Mouse (Mus musculus) urinary bladder, postnatal 4 days (tissue): ENCODE data around the gene Zdhhc18.
A peak's percentile ranks its signal among the peaks of the same experiment; 100 is the strongest.

Experiments
- DNase-seq, 2 experiments: peaks; one replicate each; pipeline ENCODE4 v3.0.0; 2021 to 2022; ENCODE audit warnings: low spot score in 2 of 2

The Zdhhc18 gene

GRCm38 (mm10) chr4:133604175-133604574 lies 45.8 kb downstream of the Zdhhc18 start:
- no peak for DNase-seq

DNA sequence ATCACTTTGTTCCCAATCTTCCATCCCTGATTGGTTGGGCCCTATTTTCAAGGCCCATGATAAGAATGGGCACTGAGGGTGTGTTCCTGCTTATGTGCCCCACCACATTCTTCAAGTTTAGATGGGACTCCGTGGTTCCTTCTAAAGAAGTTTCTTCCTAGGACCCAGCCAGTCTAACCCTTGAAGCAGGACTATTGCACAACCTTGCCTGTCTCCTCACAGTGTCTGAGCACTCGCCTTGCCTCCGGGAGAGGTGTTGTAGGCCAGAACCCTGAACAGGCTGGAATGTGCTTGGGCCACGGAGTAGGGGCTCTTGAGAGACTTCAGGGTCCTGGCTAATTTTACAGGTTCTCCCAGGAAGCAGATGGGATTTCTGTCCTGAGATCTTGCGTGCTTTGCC lies 46.9 kb downstream of the Zdhhc18 start:
- DNase-seq = no peak

DNA sequence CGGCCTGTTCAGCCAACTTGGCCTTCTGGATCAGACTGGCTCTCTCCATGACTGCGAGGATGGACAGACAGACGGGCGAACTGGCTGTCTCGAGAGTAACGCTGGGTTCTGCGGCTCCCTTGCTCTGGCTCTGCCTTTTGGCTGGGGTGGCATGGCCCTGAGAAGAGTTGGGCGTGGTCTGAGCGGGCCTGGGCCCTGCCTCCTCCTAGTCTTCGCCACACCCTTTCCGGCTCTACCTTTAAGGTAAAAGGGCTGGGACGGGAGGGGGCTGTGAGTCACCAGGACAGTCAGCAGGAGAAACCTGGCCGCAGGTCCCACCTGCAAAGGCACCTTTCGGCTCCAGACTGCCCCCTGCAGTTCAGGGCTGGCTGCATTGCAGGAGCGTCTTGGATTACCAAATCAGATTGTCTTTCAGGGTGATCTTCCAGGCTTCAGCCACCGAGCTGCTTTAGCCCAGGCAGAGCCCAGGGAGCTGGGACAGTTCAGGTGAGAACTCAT lies 48.2 kb downstream of the Zdhhc18 start, which contains the start of gene Sfn:
TSS of gene Sfn (minus strand) at position 448 of the 498 bp plus-strand sequence.
- peak; percentile 78 to 83 for DNase-seq

- DNase-seq = no peak
Measured at GRCm38 (mm10) chr4:133600306-133600705, 49.6 kb downstream of the Zdhhc18 start.

DNA sequence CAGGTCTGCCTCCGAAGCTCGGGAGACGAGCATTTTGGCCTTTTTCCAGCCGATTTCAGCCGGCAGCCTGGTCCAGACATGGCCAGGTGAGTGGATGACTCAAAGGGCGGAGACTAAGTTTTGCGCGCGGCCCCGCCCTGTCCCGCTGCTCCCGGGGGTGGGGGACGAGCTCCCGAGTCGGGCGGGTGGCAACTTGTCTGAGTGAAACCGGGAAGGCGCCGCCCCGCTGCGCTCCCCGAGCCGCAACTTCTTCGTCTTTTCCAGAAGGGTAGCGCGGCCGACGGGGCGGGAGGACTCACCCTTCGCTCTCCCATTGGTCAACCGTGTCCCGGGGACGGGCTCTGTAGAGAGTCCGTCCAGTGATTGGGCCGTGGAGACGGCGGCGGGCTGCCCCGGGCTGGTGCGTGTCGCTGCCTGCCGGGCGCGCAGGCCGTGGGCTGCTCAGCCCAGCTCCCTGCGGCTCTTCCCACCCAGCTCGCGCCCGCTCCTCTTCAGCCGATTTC lies 50.3 kb downstream of the Zdhhc18 start:
- DNase-seq = peak; percentile 89 to 93

GRCm38 (mm10) chr4:133599116-133599515 lies 50.8 kb downstream of the Zdhhc18 start:
- DNase-seq = no peak

DNA sequence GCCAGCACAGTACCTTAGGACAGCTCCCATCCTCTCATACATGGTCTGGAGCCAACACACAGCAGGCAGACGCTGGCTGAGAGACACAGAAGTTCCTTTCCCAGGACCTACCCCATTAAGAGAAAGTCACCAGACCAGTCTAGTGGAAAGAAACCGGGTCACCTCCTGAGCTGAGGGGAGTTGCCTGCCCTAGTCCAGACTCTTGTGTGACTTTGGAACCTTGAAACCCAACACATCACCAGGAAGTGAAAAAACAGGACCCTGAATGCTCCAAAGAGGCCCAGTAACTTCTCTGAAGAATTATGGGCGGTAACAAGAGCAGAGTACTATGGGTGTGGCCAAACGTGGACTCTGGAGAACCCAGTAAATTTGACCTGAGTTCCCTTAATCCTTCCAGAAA lies 51.3 kb downstream of the Zdhhc18 start:
- no peak for DNase-seq

GRCm38 (mm10) chr4:133596084-133596483 lies 53.9 kb downstream of the Zdhhc18 start:
- no peak for DNase-seq

DNA sequence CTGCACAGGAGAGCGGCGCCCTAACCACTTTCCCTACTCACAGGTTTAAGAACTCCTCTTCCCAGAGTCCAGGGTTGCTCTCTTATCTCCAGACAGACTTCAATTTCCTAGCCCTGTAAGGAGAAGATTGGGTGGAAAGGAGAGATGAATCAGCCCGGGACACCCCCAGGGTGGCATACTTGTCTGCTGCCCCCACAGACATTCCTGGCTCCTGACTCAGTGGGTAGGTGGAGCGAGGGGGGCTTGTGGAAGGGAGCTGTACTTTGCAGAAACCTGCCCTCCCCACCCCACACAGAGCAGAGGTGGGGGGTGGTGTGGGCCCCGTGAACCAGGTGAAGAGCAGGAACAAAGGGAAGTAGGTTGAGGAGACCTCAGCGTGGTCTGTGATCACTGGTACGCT lies 54.4 kb downstream of the Zdhhc18 start:
- DNase-seq = peak in 1 of 2 experiments; percentile 43

DNA sequence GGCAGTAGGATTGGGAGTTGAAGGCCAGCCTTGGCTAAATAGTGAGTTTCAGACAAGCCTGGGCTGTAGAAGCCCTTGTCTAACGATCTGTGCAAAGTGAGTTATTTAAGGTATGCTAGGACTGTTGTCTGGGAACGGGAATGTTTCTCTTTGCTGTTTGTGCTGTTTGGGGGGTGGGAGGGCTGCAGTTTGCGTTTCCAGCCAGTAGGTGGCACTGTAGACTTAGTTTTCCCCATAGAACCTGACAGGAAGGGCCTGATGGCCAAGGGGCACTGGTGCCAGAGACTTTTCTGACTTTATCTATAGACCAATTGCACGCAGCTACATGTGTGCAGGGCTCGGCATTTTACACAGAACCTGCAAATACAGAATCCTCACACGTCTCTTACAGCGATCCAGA lies 57.4 kb downstream of the Zdhhc18 start:
- DNase-seq = peak in 1 of 2 experiments; percentile 53

GRCm38 (mm10) chr4:133584059-133584951 lies 65.6 kb downstream of the Zdhhc18 start, which contains the start of gene Gpn2:
Gene Gpn2 (plus strand): TSS chr4:133584362.
- DNase-seq = peak; percentile 68 to 86

DNA sequence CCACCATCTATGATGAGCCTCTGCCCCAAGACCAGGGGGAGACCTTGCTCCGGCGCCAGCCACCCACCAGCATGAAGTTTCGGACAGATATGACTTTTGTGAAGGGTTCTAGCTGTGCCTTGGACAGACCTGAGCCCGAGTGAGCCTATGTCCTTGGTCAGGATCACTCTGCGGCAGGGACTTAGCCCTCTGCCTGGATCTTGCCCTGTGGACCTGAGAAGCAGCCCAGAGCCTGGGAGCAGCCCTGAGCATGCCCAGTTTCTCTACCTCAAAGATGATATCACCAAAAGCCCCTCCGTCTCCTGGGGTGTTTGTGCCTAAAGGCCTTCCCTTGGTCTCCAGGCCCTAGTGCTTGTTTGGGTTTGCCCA lies 66.3 kb downstream of the Zdhhc18 start:
- no peak for DNase-seq

GRCm38 (mm10) chr4:133577983-133578382 lies 72.0 kb downstream of the Zdhhc18 start:
- DNase-seq = no peak

- DNase-seq = no peak
Measured at GRCm38 (mm10) chr4:133574843-133575202, 75.1 kb downstream of the Zdhhc18 start.

GRCm38 (mm10) chr4:133574070-133574842 lies 75.7 kb downstream of the Zdhhc18 start, which contains the start of gene Gpatch3:
Gene Gpatch3 (plus strand): TSS chr4:133574745.
- peak; percentile 83 to 94 for DNase-seq

GRCm38 (mm10) chr4:133570066-133570466 lies 79.9 kb downstream of the Zdhhc18 start:
- DNase-seq = no peak

DNA sequence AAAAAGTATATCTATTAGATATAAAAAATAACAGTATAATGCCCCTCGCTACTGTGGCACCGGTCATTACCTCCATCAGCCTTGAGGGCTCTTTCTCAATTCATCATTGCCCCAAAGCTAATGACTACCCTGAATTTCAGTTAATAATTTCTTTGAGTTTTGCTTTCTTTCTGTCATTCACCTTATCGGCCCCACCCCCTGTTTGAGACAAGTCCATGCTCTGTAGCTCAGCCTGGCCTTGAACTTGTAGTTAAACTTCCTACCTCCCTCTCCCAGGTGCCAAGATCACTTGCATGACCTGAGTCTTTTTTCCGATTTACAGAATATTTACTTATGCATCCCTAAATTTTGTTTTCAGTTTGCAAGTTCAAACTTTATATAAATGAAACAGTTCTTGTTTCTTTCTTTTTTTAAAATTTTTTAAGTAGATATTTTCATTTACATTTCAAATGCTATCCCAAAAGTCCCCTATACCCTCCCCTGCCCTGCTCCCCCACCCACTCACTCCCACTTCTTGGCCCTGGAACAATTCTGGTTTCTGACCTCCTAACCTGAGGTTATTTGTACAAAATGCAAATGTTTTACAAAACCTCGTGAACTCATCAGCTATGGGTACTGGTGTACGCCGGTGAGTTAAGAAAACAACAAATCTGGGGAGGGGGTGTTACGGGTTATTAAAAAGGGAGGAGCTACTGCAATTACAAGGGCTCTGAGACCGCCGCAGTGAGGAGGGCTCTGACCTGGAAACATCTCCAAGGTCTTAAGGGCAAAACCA lies 80.5 kb downstream of the Zdhhc18 start:
- no peak for DNase-seq

DNA sequence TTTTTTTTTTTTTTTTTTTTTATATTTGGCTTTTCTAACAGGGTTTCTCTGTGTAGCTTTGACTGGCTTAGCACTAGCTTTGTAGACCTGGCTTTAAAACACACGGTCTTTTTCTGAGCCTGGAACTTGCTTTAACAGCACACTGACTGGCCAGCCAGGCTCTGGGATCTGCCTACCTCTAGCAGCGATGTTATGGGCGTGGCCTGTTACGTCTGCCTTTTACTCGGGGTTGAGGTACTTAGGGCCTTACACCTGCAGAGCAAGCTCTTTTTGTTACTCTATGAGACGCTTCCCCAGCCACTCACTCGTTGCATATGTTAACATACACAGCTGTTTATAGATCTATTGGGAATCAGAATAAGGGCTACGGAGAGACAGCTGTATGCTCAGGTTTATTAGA lies 82.7 kb downstream of the Zdhhc18 start:
- no peak for DNase-seq

DNA sequence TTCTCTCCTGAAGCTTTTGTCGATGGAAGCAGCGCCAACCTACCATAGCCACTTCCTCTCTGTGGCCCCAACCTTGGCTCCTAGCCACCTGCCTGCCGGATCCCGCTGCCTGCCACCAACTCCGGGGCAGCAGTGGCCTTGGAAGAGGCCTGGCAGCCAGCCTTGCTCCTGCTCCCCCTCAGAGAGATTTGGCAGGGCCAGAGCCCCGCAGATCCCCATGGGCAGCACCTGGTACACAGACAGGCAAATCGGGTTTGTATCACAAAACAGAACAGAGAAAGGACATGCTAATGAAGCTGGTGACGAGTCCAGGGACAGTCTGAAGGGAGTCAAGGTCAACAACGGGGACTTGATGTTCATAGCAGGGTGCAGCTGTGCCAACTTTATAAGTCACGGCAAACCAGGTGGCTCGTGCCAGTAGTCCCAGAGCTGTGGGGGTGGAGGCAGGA lies 86.8 kb downstream of the Zdhhc18 start:
- DNase-seq = peak in 1 of 2 experiments; percentile 46

DNA sequence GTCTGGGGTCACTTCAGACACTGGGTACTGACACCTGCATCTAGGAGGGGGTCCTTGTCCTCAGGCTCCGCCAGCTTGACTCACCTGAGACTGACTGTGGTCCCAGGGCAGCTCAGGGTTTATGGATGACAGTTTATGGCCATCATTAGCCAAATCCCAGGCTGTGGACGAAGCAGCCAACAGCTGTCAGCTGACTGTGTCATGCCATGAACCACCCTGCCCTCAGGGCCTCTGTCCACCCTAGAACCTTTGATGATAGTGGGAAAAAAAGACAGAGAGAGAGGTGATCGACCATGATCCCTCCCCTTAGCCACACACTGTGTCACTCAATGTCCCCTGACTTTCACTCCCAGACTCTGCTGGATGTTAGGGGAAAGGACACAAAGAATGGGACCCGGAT lies 88.3 kb downstream of the Zdhhc18 start:
- no peak for DNase-seq

- DNase-seq = no peak
Measured at GRCm38 (mm10) chr4:133559846-133560245, 90.1 kb downstream of the Zdhhc18 start.
